Mouse (Mus musculus) layer of hippocampus, postnatal 36 days (tissue): ENCODE data around the gene Tyr. TPM values are rescaled to one million over a fixed set of nuclear protein-coding genes. Genes with fewer than 3 reads are reported as not detected.
"Not testable (repeated sequence)": the region's sequence is repeated elsewhere in the genome, so short reads cannot be mapped to it uniquely, and the experiment has no call there.

Experiments used
- DNase-seq, 2 experiments: peaks; one replicate each; pipeline ENCODE4 v3.0.0; 2022
- total RNA-seq, 2 experiments: library from RNA; stranded (reverse); gene quantifications; 2 replicates each; pipeline ENCODE4 v1.2.3; 2021

The Tyr gene
- not detected for total RNA-seq

DNA sequence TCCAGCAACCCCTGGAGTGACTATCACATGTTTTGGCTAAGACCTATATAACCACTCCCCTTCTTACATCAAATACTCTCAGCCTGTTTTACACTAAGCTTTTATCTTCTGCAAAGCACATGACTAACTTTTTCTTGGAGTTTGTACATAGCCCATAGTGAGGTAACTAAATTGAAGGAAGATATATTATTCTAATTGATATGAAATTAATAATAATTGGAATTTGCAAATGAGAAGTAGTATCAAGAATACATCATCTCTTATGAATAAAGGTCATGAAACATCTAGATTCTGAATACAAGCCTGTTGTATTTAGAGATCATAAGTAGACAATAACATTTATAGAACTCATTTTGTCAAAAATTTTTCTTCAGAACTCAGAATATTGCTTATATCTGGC is at the start of gene Tyr:
Gene Tyr (minus strand): TSS at position 101 of the 400 bp plus-strand sequence.
- DNase-seq: no peak

- no peak for DNase-seq
Observed at GRCm38 (mm10) chr7:87539031-87539430, 45.7 kb upstream of the Tyr start.

- DNase-seq: no peak
Observed at GRCm38 (mm10) chr7:87494124-87494682, 891 bp upstream of the Tyr start.

GRCm38 (mm10) chr7:87488024-87488423 is 5.3 kb downstream of the Tyr start:
- no peak for DNase-seq

GRCm38 (mm10) chr7:87413271-87413670 is 80.0 kb downstream of the Tyr start:
- no peak for DNase-seq

- DNase-seq: not testable (repeated sequence)
Observed at GRCm38 (mm10) chr7:87411373-87411772, 81.9 kb downstream of the Tyr start.

GRCm38 (mm10) chr7:87397023-87397422 is 96.3 kb downstream of the Tyr start:
- no peak for DNase-seq

DNA sequence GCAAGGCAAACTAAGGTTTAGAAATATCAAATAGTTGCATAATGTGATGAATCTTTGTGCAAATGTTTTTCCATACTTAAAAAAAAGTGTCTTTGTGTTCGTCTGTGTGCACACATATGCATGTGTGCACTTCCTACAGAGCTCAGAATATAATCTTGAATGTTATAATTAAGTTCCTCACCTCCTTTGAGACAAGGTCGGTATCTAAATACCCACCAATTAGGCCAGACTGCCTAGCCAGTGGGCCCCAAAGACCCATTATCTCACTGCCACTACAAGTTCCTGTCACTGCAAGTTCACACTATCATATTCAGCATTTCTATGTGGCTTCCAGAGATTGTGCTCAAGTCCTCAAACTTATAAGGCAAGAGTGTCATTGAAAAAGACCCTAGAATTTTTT is 118.4 kb downstream of the Tyr start:
- DNase-seq: no peak

Other genes starting within 250 kb of the Tyr start
- under 1 TPM in 1 of 2 experiments, not detected in 1; 0.10 TPM for gene Nox4, start 247.4 kb downstream of the Tyr start, total RNA-seq
- gene Grm5, start 90.7 kb upstream of the Tyr start, total RNA-seq: 100 to 1,000 TPM; 256 to 259 TPM